Mouse (Mus musculus): ENCODE measurements around the gene Olfr297. TPM values are rescaled to one million over a fixed set of nuclear protein-coding genes. Genes with fewer than 3 reads are reported as not detected.

Olfr297 gene
- total RNA-seq (2023): not detected in 2 replicates

GRCm38 (mm10) chr7:86519668-86520067 lies at the start of gene Olfr297:
Gene Olfr297 (plus strand): TSS chr7:86519968.

GRCm38 (mm10) chr7:86492384-86492783 lies 27.4 kb upstream of the Olfr297 start, which contains the start of gene Olfr298:
Gene Olfr298 (minus strand): TSS chr7:86492484.

Other genes starting within 250 kb of the Olfr297 start
- gene Olfr310, start 242.8 kb upstream of the Olfr297 start, total RNA-seq (2023): not detected in 2 replicates
- gene Olfr309, start 206.3 kb upstream of the Olfr297 start, total RNA-seq (2023): not detected in 2 replicates
- not detected in 2 replicates for gene Olfr308, start 194.3 kb upstream of the Olfr297 start, total RNA-seq (2023)
- gene Olfr307, start 182.4 kb upstream of the Olfr297 start, total RNA-seq (2023): not detected in 2 replicates
- gene Olfr305, start 153.0 kb upstream of the Olfr297 start, total RNA-seq (2023): not detected in 2 replicates
- gene Olfr304, start 133.3 kb upstream of the Olfr297 start, total RNA-seq (2023): not detected in 2 replicates
- not detected in 2 replicates for gene Olfr303, start 122.2 kb upstream of the Olfr297 start, total RNA-seq (2023)
- not detected in 2 replicates for gene Olfr301, start 116.1 kb upstream of the Olfr297 start, total RNA-seq (2023)
- not detected in 2 replicates for gene Olfr299, start 60.0 kb upstream of the Olfr297 start, total RNA-seq (2023)
- gene Olfr298, start 27.5 kb upstream of the Olfr297 start, total RNA-seq (2023): not detected in 2 replicates
- not detected in 2 replicates for gene Olfr295, start 63.9 kb downstream of the Olfr297 start, total RNA-seq (2023)
- gene Olfr294, start 96.7 kb downstream of the Olfr297 start, total RNA-seq (2023): not detected in 2 replicates
- not detected in 2 replicates for gene Olfr293, start 129.1 kb downstream of the Olfr297 start, total RNA-seq (2023)
- gene Olfr292, start 168.4 kb downstream of the Olfr297 start, total RNA-seq (2023): not detected in 2 replicates

Data from neutrophil, adult 65 days (primary cell).